Mouse (Mus musculus): Measurements from ENCODE around the gene Bcat2.

Bcat2 gene

GRCm38 (mm10) chr7:45587631-45588592 lies 18.0 kb downstream of the Bcat2 start:
- no peak for DNase-seq (ENCODE audit: low spot score in 2 of 2)

GRCm38 (mm10) chr7:45589173-45589572 lies 19.2 kb downstream of the Bcat2 start:
- DNase-seq (ENCODE audit: low spot score in 2 of 2) = peak; percentile 83 to 93

- DNase-seq (ENCODE audit: low spot score in 2 of 2) = peak in 1 of 2 experiments; percentile 63
Measured at GRCm38 (mm10) chr7:45589898-45590297, 19.9 kb downstream of the Bcat2 start.

- no peak for DNase-seq (ENCODE audit: low spot score in 2 of 2)
Measured at GRCm38 (mm10) chr7:45590874-45591273, 20.9 kb downstream of the Bcat2 start.

- DNase-seq (ENCODE audit: low spot score in 2 of 2) = no peak
Measured at GRCm38 (mm10) chr7:45591880-45592279, 21.9 kb downstream of the Bcat2 start.

- DNase-seq (ENCODE audit: low spot score in 2 of 2) = peak; percentile 69 to 89
Measured at GRCm38 (mm10) chr7:45593118-45593815, 23.3 kb downstream of the Bcat2 start.

GRCm38 (mm10) chr7:45595176-45595575 lies 25.2 kb downstream of the Bcat2 start:
- no peak for DNase-seq (ENCODE audit: low spot score in 2 of 2)

- DNase-seq (ENCODE audit: low spot score in 2 of 2) = no peak
Measured at GRCm38 (mm10) chr7:45596107-45596506, 26.2 kb downstream of the Bcat2 start.

GRCm38 (mm10) chr7:45597013-45597412 lies 27.1 kb downstream of the Bcat2 start:
- no peak for DNase-seq (ENCODE audit: low spot score in 2 of 2)

GRCm38 (mm10) chr7:45597527-45597926 lies 27.6 kb downstream of the Bcat2 start:
- DNase-seq (ENCODE audit: low spot score in 2 of 2) = no peak

GRCm38 (mm10) chr7:45598960-45599879 lies 29.3 kb downstream of the Bcat2 start:
- DNase-seq (ENCODE audit: low spot score in 2 of 2) = no peak

GRCm38 (mm10) chr7:45605704-45606289 lies 35.8 kb downstream of the Bcat2 start:
- no peak for DNase-seq (ENCODE audit: low spot score in 2 of 2)

GRCm38 (mm10) chr7:45609511-45609910 lies 39.6 kb downstream of the Bcat2 start:
- DNase-seq (ENCODE audit: low spot score in 2 of 2) = no peak

- no peak for DNase-seq (ENCODE audit: low spot score in 2 of 2)
Measured at GRCm38 (mm10) chr7:45616277-45616676, 46.3 kb downstream of the Bcat2 start.

GRCm38 (mm10) chr7:45617042-45617695 lies 47.2 kb downstream of the Bcat2 start, which contains the start of gene Fut1:
TSS of gene Fut1 (plus strand) at chr7:45617289.
- no peak for DNase-seq (ENCODE audit: low spot score in 2 of 2)

- no peak for DNase-seq (ENCODE audit: low spot score in 2 of 2)
Measured at GRCm38 (mm10) chr7:45618316-45618715, 48.4 kb downstream of the Bcat2 start.

GRCm38 (mm10) chr7:45619592-45619991 lies 49.6 kb downstream of the Bcat2 start:
- DNase-seq (ENCODE audit: low spot score in 2 of 2) = no peak

- peak in 1 of 2 experiments; percentile 37 for DNase-seq (ENCODE audit: low spot score in 2 of 2)
Measured at GRCm38 (mm10) chr7:45621443-45621842, 51.5 kb downstream of the Bcat2 start, which contains the start of gene Izumo1. TSS of gene Izumo1 (plus strand) at chr7:45621811.

- DNase-seq (ENCODE audit: low spot score in 2 of 2) = no peak
Measured at GRCm38 (mm10) chr7:45623507-45623906, 53.6 kb downstream of the Bcat2 start.

GRCm38 (mm10) chr7:45624718-45625117 lies 54.8 kb downstream of the Bcat2 start:
- no peak for DNase-seq (ENCODE audit: low spot score in 2 of 2)

- no peak for DNase-seq (ENCODE audit: low spot score in 2 of 2)
Measured at GRCm38 (mm10) chr7:45625481-45625880, 55.5 kb downstream of the Bcat2 start.
